Mouse (Mus musculus): ENCODE measurements around the gene Med24.

- TF ChIP-seq CTCF (IDR thresholded peaks at IDR 0.05; ENCODE audit: insufficient read depth, low read length) (no peak), POLR2A (IDR thresholded peaks at IDR 0.05; ENCODE audit: borderline replicate concordance, extremely low read depth, low read depth, low read length) (no peak)
These were observed 18.2 kb downstream of the Med24 start for GRCm38 (mm10) chr11:98711046-98711434.
